In the genomic region with DNA sequence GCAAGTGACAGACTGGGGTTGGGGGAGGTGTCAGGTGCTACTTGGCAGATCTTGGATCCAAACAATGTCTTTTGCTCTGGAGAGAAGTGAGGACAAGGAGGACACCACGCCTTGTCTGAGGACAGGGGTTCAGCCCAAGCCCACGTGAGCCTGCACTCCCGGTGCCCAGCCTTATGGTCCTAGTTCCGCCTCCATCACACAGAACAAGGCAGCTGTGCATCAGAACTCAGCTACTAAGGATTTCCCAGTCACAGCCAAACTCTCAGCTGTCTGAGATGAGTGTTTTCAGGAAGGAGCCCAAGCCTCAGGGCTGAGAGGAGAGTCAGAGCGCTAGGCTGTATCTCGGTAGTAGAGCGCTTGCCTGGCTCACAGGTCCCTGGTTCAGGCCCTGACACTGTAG, we compare ENCODE assay signal across 10 mouse cellular contexts.
DNase-seq lines count a peak whose midpoint lies in the region; TF ChIP-seq lines count a peak whose summit lies in the region.
"Had no signal": no experiment of that assay in that cellular context is flagged by ENCODE, and none has a peak within 500 bp of the region (broad histone marks: within the 10 kb centered on the region; RNA-seq: fewer than 3 reads in every experiment).

No protein-coding gene starts in this region.

- H3K9me3 ChIP-seq in limb, embryonic 10.5 days (replicated peaks) = no peaks in the 10 kb centered on the region
- H3K9me3 ChIP-seq: liver, embryonic 15.5 days; neural tube, embryonic 15.5 days had no signal

- no peaks in the 10 kb centered on the region for H3K27me3 ChIP-seq in limb, embryonic 10.5 days (ENCODE audit: low read depth, poor library complexity, severe bottlenecking)
- H3K27me3 ChIP-seq: liver, embryonic 15.5 days; neural tube, embryonic 15.5 days had no signal

- no peaks in the 10 kb centered on the region for H3K36me3 ChIP-seq in limb, embryonic 10.5 days
- H3K36me3 ChIP-seq: liver, embryonic 15.5 days; neural tube, embryonic 15.5 days had no signal

- no peak for TF ChIP-seq CTCF in left cerebral cortex, adult 2 months (IDR thresholded peaks at IDR 0.05)

- H3K4me1 ChIP-seq in limb, embryonic 10.5 days = peaks cover 76% of the 10 kb centered on the region
- H3K4me1 ChIP-seq: liver, embryonic 15.5 days had no signal

- intact Hi-C loops in heart, postnatal 25 days (cut with DNase I) = loop anchor here (2.0 kb wide), 1 partner anchor 115 kb away; no protein-coding TSS in a partner anchor
- intact Hi-C loops in left cerebral cortex, adult 2 months (cut with DNase I) = loop anchor here (2.0 to 5.0 kb wide), 2 partner anchors 73 to 115 kb away; a partner anchor contains a TSS
- intact Hi-C loops in left cerebral cortex, postnatal 10 days (cut with DNase I) = loop anchor here (5.0 kb wide), 1 partner anchor 113 kb away; no protein-coding TSS in a partner anchor

- 71% methylated on average over 7 of the region's 7 CpGs for WGBS in limb, embryonic 10.5 days

- H3K4me3 ChIP-seq in left cerebral cortex, adult 2 months = no peak overlapping the region
- no peak overlapping the region for H3K4me3 ChIP-seq in limb, embryonic 10.5 days
- H3K4me3 ChIP-seq: erythroblast, embryonic 14.5 days; liver, embryonic 15.5 days; neural tube, embryonic 15.5 days had no signal

- peak; percentile 79 for DNase-seq in heart, adult 11 months
- DNase-seq in heart, postnatal 25 days (ENCODE audit: low spot score) = no peak
- DNase-seq in left cerebral cortex, adult 2 months (ENCODE audit: extremely low spot score in 1 of 2, low spot score in 2 of 2) = peak in 1 of 2 experiments; percentile 43
- DNase-seq in left cerebral cortex, postnatal 10 days (ENCODE audit: extremely low spot score in 1 of 2, low spot score in 2 of 2) = no peak
- DNase-seq in ZHBTc4 (ENCODE audit: low read depth, low spot score) = peak; percentile 46
- DNase-seq in limb, embryonic 10.5 days (ENCODE audit: low spot score) = no peak
- DNase-seq in retina, embryonic 14.5 days (ENCODE audit: low spot score) = no peak

- peak overlapping the region; percentile 11; the same call in 1 of the 2 replicates for H3K27ac ChIP-seq in left cerebral cortex, adult 2 months
- peak overlapping the region; percentile 61; the same call in 1 of the 2 replicates for H3K27ac ChIP-seq in limb, embryonic 10.5 days
- H3K27ac ChIP-seq: liver, embryonic 15.5 days; neural tube, embryonic 15.5 days had no signal

Comparison
In these comparisons a context has a peak if more than half of its experiments do, and no peak if none do; other contexts are left out.
1. DNase-seq: peak in heart, adult 11 months (single experiment) and ZHBTc4 (single experiment); none in heart, postnatal 25 days (single experiment), left cerebral cortex, postnatal 10 days (0 of 2), limb, embryonic 10.5 days (single experiment) and retina, embryonic 14.5 days (single experiment).